Mouse (Mus musculus) midbrain, postnatal 0 days (tissue): ENCODE measurements at regions not wholly inside any gene's neighbourhood (a gene's known extent, or its start where the extent isn't known, plus 50 kb on each side); places are given as distances from the start of the nearest gene placed in this dataset.

Source experiments
- ATAC-seq: fragments of 200-750 bp; cut with Nextera tagmentation; 2 replicates; pipeline ENCODE4 v1.8.0; 2017; ENCODE audit warnings: moderate number of reproducible peaks, mild to moderate bottlenecking, moderate TSS enrichment, moderate library complexity; ENCODE audit not compliant: low FRiP score
- DNase-seq: peaks from one replicate; pipeline ENCODE4 v3.0.0-alpha.2; 2015; ENCODE audit warnings: low spot score
- H3K27ac ChIP-seq: fragments of 300-500 bp; sonication (generic); 2 replicates; pipeline ENCODE4 v1.5.1; 2014; ENCODE audit warnings: low read depth, mild to moderate bottlenecking, low read length, mixed read lengths
- H3K27me3 ChIP-seq: fragments of 300-500 bp; sonication (generic); 2 replicates; pipeline ENCODE4 v1.6.1; 2014; ENCODE audit warnings: low read length, control low read depth, mixed read lengths; ENCODE audit not compliant: insufficient read depth
- H3K36me3 ChIP-seq: fragments of 300-500 bp; sonication (generic); 2 replicates; pipeline ENCODE4 v1.6.1; 2014; ENCODE audit warnings: low read length, control low read depth, mixed read lengths; ENCODE audit not compliant: insufficient read depth
- H3K4me1 ChIP-seq: fragments of 300-500 bp; sonication (generic); 2 replicates; pipeline ENCODE4 v1.6.1; 2014; ENCODE audit warnings: mild to moderate bottlenecking, control low read depth, antibody characterized with exemption, low read length, mixed read lengths; ENCODE audit not compliant: insufficient read depth
- H3K4me2 ChIP-seq: fragments of 300-500 bp; sonication (generic); 2 replicates; pipeline ENCODE4 v1.6.1; 2014; ENCODE audit warnings: low read depth, mild to moderate bottlenecking, low read length, mixed read lengths; ENCODE audit not compliant: poor library complexity, severe bottlenecking
- H3K4me3 ChIP-seq: fragments of 300-500 bp; sonication (generic); 2 replicates; pipeline ENCODE4 v1.5.1; 2014; ENCODE audit warnings: low read depth, mild to moderate bottlenecking, low read length, moderate library complexity
- H3K9ac ChIP-seq: fragments of 300-500 bp; sonication (generic); replicated peaks from 2 replicates; pipeline ENCODE4 v1.6.1; 2014; ENCODE audit warnings: mild to moderate bottlenecking, low read length, moderate library complexity, mixed read lengths; ENCODE audit not compliant: poor library complexity, severe bottlenecking
- H3K9me3 ChIP-seq: fragments of 300-500 bp; sonication (generic); 2 replicates; pipeline ENCODE4 v1.6.1; 2016; ENCODE audit warnings: low read length, control low read depth
- CTCF ChIP-seq: IDR thresholded peaks from 2 replicates; pipeline ENCODE4 v1.5.1; 2016; ENCODE audit warnings: antibody characterized with exemption, mild to moderate bottlenecking
- WGBS: fragments of 180-500 bp; shearing (Covaris S2); extraction: QIAGEN DNeasy Blood & Tissue Kit; methylation state at CpG from one replicate; pipeline ENCODE4 v1.1.7; 2014; 5-methylcytosine and 5-hydroxymethylcytosine counted together

- no peak for DNase-seq
- Histone ChIP-seq H3K27ac (no peak overlapping the region), H3K9me3 (no peaks in the 10 kb centered on the region), H3K27me3 (no peaks in the 10 kb centered on the region), H3K4me3 (no peak overlapping the region), H3K36me3 (no peaks in the 10 kb centered on the region), H3K9ac (no peak overlapping the region), H3K4me2 (no peak overlapping the region), H3K4me1 (no peaks in the 10 kb centered on the region)
- no peak for TF ChIP-seq CTCF
- WGBS: 76% methylated on average over 5 of the region's 5 CpGs
- ATAC-seq: no peak
These were observed 329.3 kb upstream of the 3110018I06Rik start for GRCm38 (mm10) chr12:107159126-107159525.

DNA sequence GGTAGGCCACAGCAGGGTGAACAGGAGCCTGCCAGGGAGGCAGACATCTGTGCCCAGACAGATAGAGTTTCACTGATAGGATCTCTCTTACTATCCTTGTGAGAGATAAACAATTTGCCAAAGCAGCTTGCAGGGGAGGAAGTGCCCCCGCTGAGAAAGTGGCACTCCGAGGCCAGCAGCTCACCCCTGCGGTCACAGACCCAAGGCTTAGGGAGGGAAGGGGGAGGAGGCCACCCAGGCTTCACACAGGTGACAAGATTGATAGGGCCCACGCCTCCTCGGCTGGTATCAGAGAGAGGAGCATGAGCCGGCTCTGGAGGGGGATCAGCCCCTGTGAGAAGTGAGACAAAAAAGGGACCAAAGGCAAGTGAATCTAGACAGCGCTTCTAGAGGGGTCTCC lies 328.3 kb upstream of the 3110018I06Rik start:
- WGBS: 23% methylated on average over 7 of the region's 7 CpGs
- Histone ChIP-seq H3K36me3 (no peaks in the 10 kb centered on the region), H3K9me3 (no peaks in the 10 kb centered on the region), H3K4me1 (no peaks in the 10 kb centered on the region), H3K4me2 (no peak overlapping the region), H3K27me3 (no peaks in the 10 kb centered on the region), H3K4me3 (no peak overlapping the region), H3K27ac (no peak overlapping the region), H3K9ac (no peak overlapping the region)
- no peak for ATAC-seq
- no peak for DNase-seq
- no peak for TF ChIP-seq CTCF

- Histone ChIP-seq H3K9ac (no peak overlapping the region), H3K36me3 (no peaks in the 10 kb centered on the region), H3K9me3 (no peaks in the 10 kb centered on the region), H3K4me1 (no peaks in the 10 kb centered on the region), H3K27me3 (no peaks in the 10 kb centered on the region), H3K4me2 (no peak overlapping the region), H3K4me3 (no peak overlapping the region), H3K27ac (no peak overlapping the region)
- ATAC-seq (no peak), DNase-seq (no peak)
- TF ChIP-seq CTCF: no peak
- WGBS: 64% methylated on average over 6 of the region's 6 CpGs
These were observed 327.8 kb upstream of the 3110018I06Rik start for GRCm38 (mm10) chr12:107160628-107161027.

- H3K9me3 ChIP-seq: no peaks in the 10 kb centered on the region
- no peak overlapping the region for H3K27ac ChIP-seq
- no peaks in the 10 kb centered on the region for H3K36me3 ChIP-seq
- no peak for TF ChIP-seq CTCF
- H3K27me3 ChIP-seq: no peaks in the 10 kb centered on the region
- no peak overlapping the region for H3K4me2 ChIP-seq
- 0 out of 2 replicates have a peak, but pooled peaks cover 3% of the 10 kb centered on the region for H3K4me1 ChIP-seq
- DNase-seq (no peak), ATAC-seq (no peak)
- H3K9ac ChIP-seq: no peak overlapping the region
- 92% methylated on average over 7 of the region's 7 CpGs for WGBS
- H3K4me3 ChIP-seq: no peak overlapping the region
These were observed 317.5 kb upstream of the 3110018I06Rik start for GRCm38 (mm10) chr12:107170926-107171325.

DNA sequence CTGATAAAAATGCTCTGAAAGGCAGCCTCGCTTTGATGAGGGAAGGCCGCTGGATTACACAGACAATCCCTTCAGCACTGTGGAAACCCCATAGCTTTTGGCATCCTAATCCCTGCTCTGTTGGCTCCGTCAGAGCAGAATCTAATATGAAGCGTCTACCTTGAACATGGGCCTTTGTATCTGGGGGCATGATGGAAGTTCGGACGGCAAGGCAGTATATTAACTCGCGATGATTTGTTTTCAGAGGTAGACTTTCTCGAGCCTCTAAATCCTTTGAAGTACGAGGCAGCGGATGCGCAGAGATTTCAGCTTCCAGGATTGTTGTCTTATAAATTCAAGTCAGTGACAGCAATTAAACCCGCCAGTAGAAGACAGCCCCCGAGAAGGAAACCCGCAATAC lies 316.8 kb upstream of the 3110018I06Rik start:
- ATAC-seq: no peak
- WGBS: 35% methylated on average over 15 of the region's 15 CpGs
- no peak for TF ChIP-seq CTCF

GRCm38 (mm10) chr12:107178676-107179075 lies 309.8 kb upstream of the 3110018I06Rik start:
- no peaks in the 10 kb centered on the region for H3K27me3 ChIP-seq
- WGBS: 90% methylated on average over 6 of the region's 6 CpGs
- no peak overlapping the region for H3K27ac ChIP-seq
- DNase-seq (no peak), ATAC-seq (no peak)
- H3K4me2 ChIP-seq: no peak overlapping the region
- H3K4me3 ChIP-seq: no peak overlapping the region
- no peaks in the 10 kb centered on the region for H3K9me3 ChIP-seq
- no peaks in the 10 kb centered on the region for H3K4me1 ChIP-seq
- no peak for TF ChIP-seq CTCF
- no peak overlapping the region for H3K9ac ChIP-seq
- no peaks in the 10 kb centered on the region for H3K36me3 ChIP-seq

More for the DNA sequence above, 316.8 kb upstream of the 3110018I06Rik start:
- H3K9me3 ChIP-seq: no peaks in the 10 kb centered on the region
- DNase-seq: no peak
- H3K9ac ChIP-seq: no peak overlapping the region
- no peak overlapping the region for H3K4me2 ChIP-seq
- H3K36me3 ChIP-seq: no peaks in the 10 kb centered on the region
- no peaks in the 10 kb centered on the region for H3K27me3 ChIP-seq
- H3K4me3 ChIP-seq: no peak overlapping the region
- H3K27ac ChIP-seq: no peak overlapping the region
- H3K4me1 ChIP-seq: 0 out of 2 replicates have a peak, but pooled peaks cover 3% of the 10 kb centered on the region
